Mouse (Mus musculus) adrenal gland (tissue): ENCODE measurements at regions not wholly inside any gene's neighbourhood (a gene's known extent, or its start where the extent isn't known, plus 50 kb on each side); places are given as distances from the start of the nearest gene placed in this dataset.

Source experiments
- intact Hi-C: fragments of 180-260 bp; cut with DNase I; formaldehyde crosslinking; loops from one replicate; pipeline ENCODE4 v1.15.1; 2025

GRCm38 (mm10) chr11:17733075-17733474 is 220.6 kb downstream of the Etaa1 start:
- intact Hi-C loops: no loop called here

- intact Hi-C loops: no loop called here
These were observed 219.2 kb downstream of the Etaa1 start for GRCm38 (mm10) chr11:17734519-17734918.

- intact Hi-C loops: no loop called here
These were observed 214.8 kb downstream of the Etaa1 start for GRCm38 (mm10) chr11:17738879-17739278.

GRCm38 (mm10) chr11:17743821-17744220 is 209.9 kb downstream of the Etaa1 start:
- intact Hi-C loops: no loop called here

GRCm38 (mm10) chr11:17750345-17750744 is 203.3 kb downstream of the Etaa1 start:
- intact Hi-C loops: no loop called here

GRCm38 (mm10) chr11:17759224-17759623 is 194.5 kb downstream of the Etaa1 start:
- intact Hi-C loops: no loop called here

- intact Hi-C loops: loop anchor here (5.0 kb wide), 1 partner anchor 76 kb away; no protein-coding TSS in a partner anchor
These were observed 190.3 kb downstream of the Etaa1 start for GRCm38 (mm10) chr11:17763411-17763810.

- intact Hi-C loops: loop anchor here (5.0 kb wide), 1 partner anchor 77 kb away; no protein-coding TSS in a partner anchor
These were observed 189.5 kb downstream of the Etaa1 start for GRCm38 (mm10) chr11:17764146-17764545.

- intact Hi-C loops: no loop called here
These were observed 185.3 kb downstream of the Etaa1 start for GRCm38 (mm10) chr11:17768345-17768759.

GRCm38 (mm10) chr11:17768837-17769466 is 184.7 kb downstream of the Etaa1 start:
- intact Hi-C loops: no loop called here

GRCm38 (mm10) chr11:17797632-17798031 is 156.0 kb downstream of the Etaa1 start:
- intact Hi-C loops: no loop called here

GRCm38 (mm10) chr11:17807851-17808250 is 145.8 kb downstream of the Etaa1 start:
- intact Hi-C loops: no loop called here

- intact Hi-C loops: no loop called here
These were observed 141.7 kb downstream of the Etaa1 start for GRCm38 (mm10) chr11:17811829-17812559.

GRCm38 (mm10) chr11:17842642-17843041 is 111.0 kb downstream of the Etaa1 start:
- intact Hi-C loops: no loop called here

GRCm38 (mm10) chr11:17852405-17852804 is 101.3 kb downstream of the Etaa1 start:
- intact Hi-C loops: no loop called here

GRCm38 (mm10) chr11:17853246-17853804 is 100.3 kb downstream of the Etaa1 start:
- intact Hi-C loops: no loop called here

- intact Hi-C loops: no loop called here
These were observed 99.8 kb downstream of the Etaa1 start for GRCm38 (mm10) chr11:17853832-17854231.

GRCm38 (mm10) chr11:17859364-17860131 is 94.1 kb downstream of the Etaa1 start:
- intact Hi-C loops: no loop called here

- intact Hi-C loops: no loop called here
These were observed 88.8 kb downstream of the Etaa1 start for GRCm38 (mm10) chr11:17864833-17865397.

GRCm38 (mm10) chr11:17870690-17871089 is 83.0 kb downstream of the Etaa1 start:
- intact Hi-C loops: no loop called here

- intact Hi-C loops: no loop called here
These were observed 81.8 kb downstream of the Etaa1 start for GRCm38 (mm10) chr11:17871920-17872319.
